Mouse (Mus musculus) heart, adult 2 months (tissue): ENCODE data around the gene Ntan1.
"Not testable (repeated sequence)": the region's sequence is repeated elsewhere in the genome, so short reads cannot be mapped to it uniquely, and the experiment has no call there.

Experiments used
- CTCF ChIP-seq: fragments of 200-600 bp; IDR thresholded peaks from 2 replicates; pipeline ENCODE4 v1.8.1; 2022; ENCODE audit warnings: antibody characterized with exemption, mild to moderate bottlenecking, moderate library complexity
- EP300 ChIP-seq: fragments of 200-500 bp; IDR thresholded peaks from 2 replicates; pipeline ENCODE4 v1.6.1; 2011; ENCODE audit warnings: low read depth, low read length, control low read depth; ENCODE audit not compliant: insufficient read depth
- POLR2A ChIP-seq: fragments of 200-500 bp; IDR thresholded peaks from 2 replicates; pipeline ENCODE4 v1.6.1; 2011; ENCODE audit warnings: mild to moderate bottlenecking, low read depth, low read length, control low read depth; ENCODE audit not compliant: insufficient read depth

- not testable (repeated sequence) for TF ChIP-seq EP300, CTCF, POLR2A
Measured at GRCm38 (mm10) chr16:13774011-13774410, 44.6 kb upstream of the Ntan1 start.
